Mouse (Mus musculus): ENCODE measurements around the gene Prr23a2.

Gene Prr23a2

GRCm38 (mm10) chr9:98856210-98856609, at the start of gene Prr23a2:
Gene Prr23a2, plus strand, starts transcription at chr9:98856494.
- no peak for DNase-seq (ENCODE audit: low spot score in 2 of 2)

- DNase-seq (ENCODE audit: low spot score in 2 of 2), result no peak
Measured at GRCm38 (mm10) chr9:98807631-98808030, 48.7 kb upstream of the Prr23a2 start.

- peak in 1 of 2 experiments; percentile 28 for DNase-seq (ENCODE audit: low spot score in 2 of 2)
Measured at GRCm38 (mm10) chr9:98809526-98809925, 46.8 kb upstream of the Prr23a2 start.

GRCm38 (mm10) chr9:98816066-98816465, 40.2 kb upstream of the Prr23a2 start:
- DNase-seq (ENCODE audit: low spot score in 2 of 2), result no peak

GRCm38 (mm10) chr9:98817592-98817991, 38.7 kb upstream of the Prr23a2 start:
- no peak for DNase-seq (ENCODE audit: low spot score in 2 of 2)

GRCm38 (mm10) chr9:98818971-98819370, 37.3 kb upstream of the Prr23a2 start:
- no peak for DNase-seq (ENCODE audit: low spot score in 2 of 2)

GRCm38 (mm10) chr9:98819481-98819880, 36.8 kb upstream of the Prr23a2 start:
- DNase-seq (ENCODE audit: low spot score in 2 of 2), result no peak

GRCm38 (mm10) chr9:98820461-98820860, 35.8 kb upstream of the Prr23a2 start:
- no peak for DNase-seq (ENCODE audit: low spot score in 2 of 2)

- DNase-seq (ENCODE audit: low spot score in 2 of 2), result no peak
Measured at GRCm38 (mm10) chr9:98821067-98821466, 35.2 kb upstream of the Prr23a2 start.

GRCm38 (mm10) chr9:98823805-98824204, 32.5 kb upstream of the Prr23a2 start:
- no peak for DNase-seq (ENCODE audit: low spot score in 2 of 2)

- no peak for DNase-seq (ENCODE audit: low spot score in 2 of 2)
Measured at GRCm38 (mm10) chr9:98829508-98829907, 26.8 kb upstream of the Prr23a2 start.

- no peak for DNase-seq (ENCODE audit: low spot score in 2 of 2)
Measured at GRCm38 (mm10) chr9:98837537-98838074, 18.7 kb upstream of the Prr23a2 start.

GRCm38 (mm10) chr9:98842117-98842516, 14.2 kb upstream of the Prr23a2 start, which contains the start of gene Prr23a1:
Gene Prr23a1, plus strand, starts transcription at chr9:98842503.
- DNase-seq (ENCODE audit: low spot score in 2 of 2), result no peak

- DNase-seq (ENCODE audit: low spot score in 2 of 2), result no peak
Measured at GRCm38 (mm10) chr9:98863463-98863862, 7.2 kb downstream of the Prr23a2 start.

GRCm38 (mm10) chr9:98864571-98864970, 8.3 kb downstream of the Prr23a2 start, which contains the start of gene Prr23a3:
Gene Prr23a3, plus strand, starts transcription at chr9:98864767.
- DNase-seq (ENCODE audit: low spot score in 2 of 2), result no peak

- DNase-seq (ENCODE audit: low spot score in 2 of 2), result no peak
Measured at GRCm38 (mm10) chr9:98901486-98901885, 45.2 kb downstream of the Prr23a2 start.

GRCm38 (mm10) chr9:98902819-98903218, 46.5 kb downstream of the Prr23a2 start, which contains the start of gene 7420426K07Rik:
Gene 7420426K07Rik, plus strand, starts transcription at chr9:98903119.
- no peak for DNase-seq (ENCODE audit: low spot score in 2 of 2)
